Mouse (Mus musculus): ENCODE measurements around the gene Usp31. TPM values are rescaled to one million over a fixed set of nuclear protein-coding genes. Genes with fewer than 3 reads are reported as not detected.
A peak's percentile ranks its signal among the peaks of the same experiment; 100 is the strongest.

Usp31 gene
- polyA plus RNA-seq, 1 experiment: 2.1 TPM

- WGBS: 89% methylated on average over 4 of the region's 4 CpGs
- Histone ChIP-seq H3K4me3 (ENCODE audit: extremely low read depth, insufficient read depth, insufficient read length) (no peak overlapping the region), H3K4me1 (ENCODE audit: control insufficient read depth, insufficient read depth, insufficient read length) (no peaks in the 10 kb centered on the region), H3K27ac (ENCODE audit: insufficient read depth, low read length) (no peak overlapping the region), H3K27me3 (ENCODE audit: control insufficient read depth, insufficient read depth, low read length) (no peaks in the 10 kb centered on the region), H3K36me3 (ENCODE audit: control insufficient read depth, insufficient read depth, low read length) (peaks cover 5% of the 10 kb centered on the region; the same call in 1 of the 2 replicates)
- DNase-seq (ENCODE audit: low read depth in 1 of 2, low spot score in 2 of 2): no peak
- no peak for TF ChIP-seq POLR2A (IDR thresholded peaks at IDR 0.05; ENCODE audit: low read depth, low read length)
These were observed 29.8 kb downstream of the Usp31 start for GRCm38 (mm10) chr7:121677105-121677753.

DNA sequence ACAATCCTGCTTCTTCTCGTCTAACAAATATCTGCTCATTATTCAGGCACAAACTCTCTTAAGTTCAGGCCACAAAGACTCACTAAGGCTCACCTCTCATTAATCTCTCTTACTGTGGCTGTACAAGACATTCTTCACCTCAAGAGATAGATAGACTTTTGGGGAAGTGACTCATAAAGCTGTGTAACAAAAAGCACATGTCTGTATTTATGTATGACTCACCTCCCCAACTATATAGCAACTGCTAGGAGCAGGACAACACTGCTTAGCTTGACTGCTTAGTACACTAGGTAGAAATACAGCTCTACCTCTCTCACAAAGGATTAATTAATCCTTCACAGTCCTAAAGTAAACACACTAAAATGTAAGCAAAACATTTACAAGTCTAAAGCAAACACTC, 46.3 kb downstream of the Usp31 start:
- Histone ChIP-seq H3K36me3 (ENCODE audit: control insufficient read depth, insufficient read depth, low read length) (peaks cover 14% of the 10 kb centered on the region), H3K4me1 (ENCODE audit: control insufficient read depth, insufficient read depth, insufficient read length) (no peaks in the 10 kb centered on the region), H3K27ac (ENCODE audit: insufficient read depth, low read length) (no peak overlapping the region), H3K4me3 (ENCODE audit: extremely low read depth, insufficient read depth, insufficient read length) (no peak overlapping the region), H3K27me3 (ENCODE audit: control insufficient read depth, insufficient read depth, low read length) (no peaks in the 10 kb centered on the region)
- no peak for DNase-seq (ENCODE audit: low read depth in 1 of 2, low spot score in 2 of 2)
- TF ChIP-seq CTCF (IDR thresholded peaks at IDR 0.05; ENCODE audit: extremely low read depth, insufficient read depth, insufficient read length, insufficient replicate concordance) (no peak), POLR2A (IDR thresholded peaks at IDR 0.05; ENCODE audit: low read depth, low read length) (no peak)
- WGBS: 87% methylated on average over 1 of the region's 1 CpGs

DNA sequence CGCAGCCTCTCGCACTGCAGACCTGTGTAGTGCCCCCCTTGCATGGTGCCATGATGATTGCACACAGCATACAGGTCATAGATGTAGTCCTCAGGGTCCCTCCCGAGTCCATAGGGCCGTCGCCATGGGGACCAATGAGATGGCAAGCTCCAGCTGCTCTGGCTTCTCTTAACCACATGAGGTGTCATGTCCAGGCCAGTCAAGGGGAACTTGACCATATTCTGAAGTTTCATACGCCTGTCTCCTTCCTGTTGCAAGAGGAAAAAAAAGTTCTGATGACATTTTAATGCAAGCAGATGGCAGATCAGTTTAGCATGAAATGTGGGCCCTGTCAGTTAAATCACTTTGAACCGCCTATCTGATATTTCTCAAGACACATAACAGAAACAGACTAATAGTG, 48.2 kb downstream of the Usp31 start:
- WGBS: 78% methylated on average over 7 of the region's 7 CpGs
- no peak for DNase-seq (ENCODE audit: low read depth in 1 of 2, low spot score in 2 of 2)
- TF ChIP-seq CTCF (IDR thresholded peaks at IDR 0.05; ENCODE audit: extremely low read depth, insufficient read depth, insufficient read length, insufficient replicate concordance): no peak
- TF ChIP-seq POLR2A (IDR thresholded peaks at IDR 0.05; ENCODE audit: low read depth, low read length): no peak
- Histone ChIP-seq H3K27ac (ENCODE audit: insufficient read depth, low read length) (no peak overlapping the region), H3K36me3 (ENCODE audit: control insufficient read depth, insufficient read depth, low read length) (peaks cover 11% of the 10 kb centered on the region), H3K4me3 (ENCODE audit: extremely low read depth, insufficient read depth, insufficient read length) (no peak overlapping the region), H3K27me3 (ENCODE audit: control insufficient read depth, insufficient read depth, low read length) (no peaks in the 10 kb centered on the region), H3K4me1 (ENCODE audit: control insufficient read depth, insufficient read depth, insufficient read length) (no peaks in the 10 kb centered on the region)

- no peak for DNase-seq (ENCODE audit: low read depth in 1 of 2, low spot score in 2 of 2)
- H3K4me1 ChIP-seq (ENCODE audit: control insufficient read depth, insufficient read depth, insufficient read length): no peaks in the 10 kb centered on the region
- no peaks in the 10 kb centered on the region for H3K27me3 ChIP-seq (ENCODE audit: control insufficient read depth, insufficient read depth, low read length)
- H3K27ac ChIP-seq (ENCODE audit: insufficient read depth, low read length): no peak overlapping the region
- H3K36me3 ChIP-seq (ENCODE audit: control insufficient read depth, insufficient read depth, low read length): peaks cover 18% of the 10 kb centered on the region
- no peak overlapping the region for H3K4me3 ChIP-seq (ENCODE audit: extremely low read depth, insufficient read depth, insufficient read length)
- TF ChIP-seq POLR2A (IDR thresholded peaks at IDR 0.05; ENCODE audit: low read depth, low read length): no peak
- TF ChIP-seq CTCF (IDR thresholded peaks at IDR 0.05; ENCODE audit: extremely low read depth, insufficient read depth, insufficient read length, insufficient replicate concordance): no peak
- WGBS: 88% methylated on average over 2 of the region's 2 CpGs
These were observed 52.4 kb downstream of the Usp31 start for GRCm38 (mm10) chr7:121654675-121655074.

GRCm38 (mm10) chr7:121652629-121653028, 54.4 kb downstream of the Usp31 start:
- Histone ChIP-seq H3K27me3 (ENCODE audit: control insufficient read depth, insufficient read depth, low read length) (no peaks in the 10 kb centered on the region), H3K36me3 (ENCODE audit: control insufficient read depth, insufficient read depth, low read length) (peaks cover 27% of the 10 kb centered on the region), H3K27ac (ENCODE audit: insufficient read depth, low read length) (no peak overlapping the region), H3K4me1 (ENCODE audit: control insufficient read depth, insufficient read depth, insufficient read length) (no peaks in the 10 kb centered on the region), H3K4me3 (ENCODE audit: extremely low read depth, insufficient read depth, insufficient read length) (no peak overlapping the region)
- WGBS: 87% methylated on average over 2 of the region's 2 CpGs
- TF ChIP-seq POLR2A (IDR thresholded peaks at IDR 0.05; ENCODE audit: low read depth, low read length): no peak
- no peak for TF ChIP-seq CTCF (IDR thresholded peaks at IDR 0.05; ENCODE audit: extremely low read depth, insufficient read depth, insufficient read length, insufficient replicate concordance)
- no peak for DNase-seq (ENCODE audit: low read depth in 1 of 2, low spot score in 2 of 2)

- WGBS: 88% methylated on average over 3 of the region's 3 CpGs
- DNase-seq (ENCODE audit: low read depth in 1 of 2, low spot score in 2 of 2): no peak
- Histone ChIP-seq H3K4me1 (ENCODE audit: control insufficient read depth, insufficient read depth, insufficient read length) (no peaks in the 10 kb centered on the region), H3K27me3 (ENCODE audit: control insufficient read depth, insufficient read depth, low read length) (no peaks in the 10 kb centered on the region), H3K4me3 (ENCODE audit: extremely low read depth, insufficient read depth, insufficient read length) (no peak overlapping the region), H3K36me3 (ENCODE audit: control insufficient read depth, insufficient read depth, low read length) (peaks cover 28% of the 10 kb centered on the region), H3K27ac (ENCODE audit: insufficient read depth, low read length) (no peak overlapping the region)
- TF ChIP-seq POLR2A (IDR thresholded peaks at IDR 0.05; ENCODE audit: low read depth, low read length) (no peak), CTCF (IDR thresholded peaks at IDR 0.05; ENCODE audit: extremely low read depth, insufficient read depth, insufficient read length, insufficient replicate concordance) (no peak)
These were observed 56.3 kb downstream of the Usp31 start for GRCm38 (mm10) chr7:121650724-121651123.

- WGBS: 36% methylated on average over 12 of the region's 12 CpGs
These were observed 65.9 kb downstream of the Usp31 start for GRCm38 (mm10) chr7:121640998-121641762.

More at GRCm38 (mm10) chr7:121640998-121641762, 65.9 kb downstream of the Usp31 start:
- H3K27me3 ChIP-seq (ENCODE audit: control insufficient read depth, insufficient read depth, low read length): no peaks in the 10 kb centered on the region
- peak; percentile 34 to 38 for DNase-seq (ENCODE audit: low read depth in 1 of 2, low spot score in 2 of 2)
- H3K36me3 ChIP-seq (ENCODE audit: control insufficient read depth, insufficient read depth, low read length): no peaks in the 10 kb centered on the region
- peak overlapping the region; percentile 37; the same call in 1 of the 2 replicates for H3K4me3 ChIP-seq (ENCODE audit: extremely low read depth, insufficient read depth, insufficient read length)
- no peak overlapping the region for H3K27ac ChIP-seq (ENCODE audit: insufficient read depth, low read length)
- TF ChIP-seq POLR2A (IDR thresholded peaks at IDR 0.05; ENCODE audit: low read depth, low read length) (no peak), CTCF (IDR thresholded peaks at IDR 0.05; ENCODE audit: extremely low read depth, insufficient read depth, insufficient read length, insufficient replicate concordance) (no peak)
- H3K4me1 ChIP-seq (ENCODE audit: control insufficient read depth, insufficient read depth, insufficient read length): no peaks in the 10 kb centered on the region

Data from spleen, adult 2 months (tissue).